12 mouse cellular contexts compared by ENCODE assay signal in genomic region chr8:45602019-45602418, GRCm38 (mm10).
DNase-seq lines count a peak whose midpoint lies in the region; ATAC-seq and TF ChIP-seq lines count a peak whose summit lies in the region.
"Had no signal": no experiment of that assay in that cellular context is flagged by ENCODE, and none has a peak within 500 bp of the region (broad histone marks: within the 10 kb centered on the region; RNA-seq: fewer than 3 reads in every experiment).

No protein-coding gene starts in this region.

- H3K27ac ChIP-seq in limb, embryonic 14.5 days (replicated peaks; ENCODE audit: low read depth, low read length): no peak overlapping the region
- no peak overlapping the region for H3K27ac ChIP-seq in limb, embryonic 10.5 days
- H3K27ac ChIP-seq: midbrain, embryonic 15.5 days had no signal

- no peaks in the 10 kb centered on the region for H3K36me3 ChIP-seq in limb, embryonic 14.5 days (ENCODE audit: control insufficient read depth, insufficient read depth, low read length)
- H3K36me3 ChIP-seq in limb, embryonic 10.5 days: no peaks in the 10 kb centered on the region
- H3K36me3 ChIP-seq: midbrain, embryonic 15.5 days had no signal

- H3K4me2 ChIP-seq in limb, embryonic 14.5 days (replicated peaks; ENCODE audit: low read depth, low read length, severe bottlenecking): no peak overlapping the region
- H3K4me2 ChIP-seq: liver, embryonic 11.5 days; midbrain, embryonic 15.5 days had no signal

- DNase-seq in adrenal gland, adult (ENCODE audit: inconsistent age in 2 of 2, low spot score in 1 of 2): peak; percentile 50 to 83
- DNase-seq in adrenal gland, postnatal 25 days: no peak
- peak; percentile 52 for DNase-seq in limb, embryonic 14.5 days (ENCODE audit: low spot score)
- DNase-seq in limb, embryonic 10.5 days (ENCODE audit: low spot score): no peak
- peak; percentile 44 for DNase-seq in gastrocnemius, postnatal 10 days
- DNase-seq in lung, postnatal 10 days: peak; percentile 46
- no peak for DNase-seq in thymus, postnatal 10 days (ENCODE audit: low spot score in 2 of 2)
- no peak for DNase-seq in right cerebral cortex, postnatal 36 days (ENCODE audit: low spot score in 2 of 2)
- DNase-seq: kidney, postnatal 10 days; retina, postnatal 1 day had no signal

- no peak overlapping the region for H3K4me3 ChIP-seq in limb, embryonic 14.5 days (replicated peaks; ENCODE audit: low read length)
- H3K4me3 ChIP-seq in limb, embryonic 10.5 days: no peak overlapping the region
- H3K4me3 ChIP-seq: midbrain, embryonic 15.5 days had no signal

- no peaks in the 10 kb centered on the region for H3K4me1 ChIP-seq in limb, embryonic 14.5 days (ENCODE audit: control insufficient read depth, insufficient read depth, low read length)
- no peaks in the 10 kb centered on the region for H3K4me1 ChIP-seq in limb, embryonic 10.5 days
- H3K4me1 ChIP-seq: midbrain, embryonic 15.5 days had no signal

- 51% methylated on average over 4 of the region's 4 CpGs for WGBS in limb, embryonic 14.5 days
- WGBS in limb, embryonic 10.5 days: 90% methylated on average over 4 of the region's 4 CpGs

- TF ChIP-seq POLR2A in limb, embryonic 14.5 days (IDR thresholded peaks at IDR 0.05; ENCODE audit: borderline replicate concordance, extremely low read depth, insufficient read depth, insufficient read length): no peak

- no peaks in the 10 kb centered on the region for H3K9me3 ChIP-seq in limb, embryonic 14.5 days (ENCODE audit: control insufficient read depth, low read length)
- H3K9me3 ChIP-seq in limb, embryonic 10.5 days (replicated peaks): no peaks in the 10 kb centered on the region
- H3K9me3 ChIP-seq: midbrain, embryonic 15.5 days had no signal

- no peak overlapping the region for H3K9ac ChIP-seq in limb, embryonic 14.5 days (ENCODE audit: low read depth, low read length, severe bottlenecking)
- H3K9ac ChIP-seq: midbrain, embryonic 15.5 days had no signal

- no peak for ATAC-seq in limb, embryonic 14.5 days (ENCODE audit: low FRiP score, low read depth)
- ATAC-seq: midbrain, embryonic 15.5 days had no signal

- H3K27me3 ChIP-seq in limb, embryonic 14.5 days (ENCODE audit: control insufficient read depth, insufficient read depth, low read length): no peaks in the 10 kb centered on the region
- no peaks in the 10 kb centered on the region for H3K27me3 ChIP-seq in limb, embryonic 10.5 days (ENCODE audit: low read depth, poor library complexity, severe bottlenecking)
- H3K27me3 ChIP-seq: midbrain, embryonic 15.5 days had no signal

Comparison
In these comparisons a context has a peak if more than half of its experiments do, and no peak if none do; other contexts are left out.
1. DNase-seq: peak in adrenal gland, adult (2 of 2), limb, embryonic 14.5 days (single experiment), gastrocnemius, postnatal 10 days (single experiment) and lung, postnatal 10 days (single experiment); none in adrenal gland, postnatal 25 days (single experiment), limb, embryonic 10.5 days (single experiment), thymus, postnatal 10 days (0 of 2) and right cerebral cortex, postnatal 36 days (0 of 2).